Mouse (Mus musculus) lung, postnatal 0 days (tissue): ENCODE data around the gene Mettl25. TPM values are rescaled to one million over a fixed set of nuclear protein-coding genes. Genes with fewer than 3 reads are reported as not detected.
A peak's percentile ranks its signal among the peaks of the same experiment; 100 is the strongest.

ENCODE experiments used
- ATAC-seq: fragments of 200-750 bp; cut with Nextera tagmentation; 2 replicates; pipeline ENCODE4 v1.8.0; 2017; ENCODE audit warnings: moderate library complexity
- DNase-seq: peaks from one replicate; pipeline ENCODE4 v3.0.0-alpha.2; 2016; ENCODE audit warnings: low spot score
- H3K27ac ChIP-seq: fragments of 300-500 bp; sonication (generic); 2 replicates; pipeline ENCODE4 v1.5.1; 2014; ENCODE audit warnings: antibody characterized with exemption, mild to moderate bottlenecking, low read length, mixed read lengths
- H3K27me3 ChIP-seq: fragments of 300-500 bp; sonication (generic); replicated peaks from 2 replicates; pipeline ENCODE4 v1.6.1; 2014; ENCODE audit warnings: low read length, mixed read lengths; ENCODE audit not compliant: insufficient read depth
- H3K36me3 ChIP-seq: fragments of 300-500 bp; sonication (generic); 2 replicates; pipeline ENCODE4 v1.6.1; 2014; ENCODE audit warnings: low read length, mixed read lengths; ENCODE audit not compliant: insufficient read depth
- H3K4me1 ChIP-seq: fragments of 300-500 bp; sonication (generic); 2 replicates; pipeline ENCODE4 v1.6.1; 2014; ENCODE audit warnings: antibody characterized with exemption, low read depth, low read length, mixed read lengths; ENCODE audit not compliant: insufficient read depth
- H3K4me2 ChIP-seq: fragments of 300-500 bp; sonication (generic); replicated peaks from 2 replicates; pipeline ENCODE4 v1.6.1; 2014; ENCODE audit warnings: low read depth, mild to moderate bottlenecking, low read length, moderate library complexity, mixed read lengths
- H3K4me3 ChIP-seq: fragments of 300-500 bp; sonication (generic); 2 replicates; pipeline ENCODE4 v1.5.1; 2014; ENCODE audit warnings: low read depth, low read length
- H3K9ac ChIP-seq: fragments of 300-500 bp; sonication (generic); replicated peaks from 2 replicates; pipeline ENCODE4 v1.6.1; 2014; ENCODE audit warnings: low read depth, mild to moderate bottlenecking
- H3K9me3 ChIP-seq: fragments of 300-500 bp; sonication (generic); 2 replicates; pipeline ENCODE4 v1.6.1; 2016; ENCODE audit warnings: low read length, mixed read lengths
- CTCF ChIP-seq: IDR thresholded peaks from 2 replicates; pipeline ENCODE4 v1.5.1; 2016; ENCODE audit warnings: antibody characterized with exemption, mild to moderate bottlenecking
- EP300 ChIP-seq: IDR thresholded peaks from 2 replicates; pipeline ENCODE4 v1.6.1; 2016; ENCODE audit warnings: antibody characterized with exemption, mild to moderate bottlenecking, control low read depth
- WGBS: fragments of 180-500 bp; shearing (Covaris S2); extraction: QIAGEN DNeasy Blood & Tissue Kit; methylation state at CpG from one replicate; pipeline ENCODE4 v1.1.7; 2014; 5-methylcytosine and 5-hydroxymethylcytosine counted together
- polyA plus RNA-seq: library from polyadenylated mRNA; unstranded; fragments of >200 nt; fragmentation: Nextera tagmentation; extraction: Ambion mirVana; gene quantifications from 2 replicates; pipeline ENCODE4 v1.2.1, GENCODE M21; 2015

The Mettl25 gene
- polyA plus RNA-seq, 1 experiment from 2014 or later: 11.7 TPM

- ATAC-seq (no peak), DNase-seq (no peak)
- Histone ChIP-seq H3K4me2 (no peak overlapping the region), H3K4me1 (no peaks in the 10 kb centered on the region), H3K36me3 (no peaks in the 10 kb centered on the region), H3K27ac (no peak overlapping the region), H3K9ac (no peak overlapping the region), H3K4me3 (no peak overlapping the region), H3K27me3 (no peaks in the 10 kb centered on the region), H3K9me3 (no peaks in the 10 kb centered on the region)
- TF ChIP-seq CTCF (no peak), EP300 (no peak)
- WGBS: 89% methylated on average over 17 of the region's 17 CpGs
Measured at GRCm38 (mm10) chr10:105788744-105789486, 52.3 kb downstream of the Mettl25 start.

GRCm38 (mm10) chr10:105783766-105784165 is 57.4 kb downstream of the Mettl25 start:
- Histone ChIP-seq H3K27ac (no peak overlapping the region), H3K4me1 (no peaks in the 10 kb centered on the region), H3K9me3 (no peaks in the 10 kb centered on the region), H3K9ac (no peak overlapping the region), H3K4me2 (no peak overlapping the region), H3K4me3 (no peak overlapping the region), H3K27me3 (no peaks in the 10 kb centered on the region), H3K36me3 (no peaks in the 10 kb centered on the region)
- WGBS: 53% methylated on average over 8 of the region's 8 CpGs
- TF ChIP-seq CTCF (no peak), EP300 (no peak)
- ATAC-seq: peak; percentile 81
- DNase-seq: peak; percentile 59

DNA sequence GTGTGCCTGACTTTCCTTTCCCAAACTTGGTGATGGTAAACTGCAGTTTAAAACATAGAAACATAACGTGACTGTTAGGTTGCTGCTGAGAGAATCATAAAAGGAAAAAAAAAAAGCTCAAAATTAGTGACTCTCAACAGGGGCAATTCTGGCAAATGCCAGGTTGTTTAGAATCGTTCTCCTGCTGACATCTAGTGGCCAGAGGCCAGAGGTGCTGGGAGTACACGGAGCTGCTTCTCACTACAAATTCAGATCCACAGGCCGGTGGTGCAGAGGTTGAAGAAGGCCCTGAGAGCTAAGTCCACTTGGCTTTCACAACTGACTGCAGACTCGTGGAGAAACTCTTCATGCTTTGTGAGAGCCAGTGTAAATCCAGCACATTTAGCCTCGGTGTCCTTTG is 66.8 kb downstream of the Mettl25 start:
- Histone ChIP-seq H3K4me1 (no peaks in the 10 kb centered on the region), H3K36me3 (no peaks in the 10 kb centered on the region), H3K27me3 (no peaks in the 10 kb centered on the region), H3K9ac (no peak overlapping the region), H3K4me3 (no peak overlapping the region), H3K9me3 (no peaks in the 10 kb centered on the region), H3K27ac (no peak overlapping the region), H3K4me2 (no peak overlapping the region)
- TF ChIP-seq CTCF: peak; percentile 82
- no peak for TF ChIP-seq EP300
- 9% methylated on average over 6 of the region's 6 CpGs for WGBS
- peak; percentile 82 for DNase-seq
- peak; percentile 53 for ATAC-seq

GRCm38 (mm10) chr10:105772821-105773302 is 68.3 kb downstream of the Mettl25 start:
- DNase-seq: no peak
- Histone ChIP-seq H3K36me3 (no peaks in the 10 kb centered on the region), H3K9ac (no peak overlapping the region), H3K27me3 (no peaks in the 10 kb centered on the region), H3K27ac (no peak overlapping the region), H3K4me3 (no peak overlapping the region), H3K9me3 (no peaks in the 10 kb centered on the region), H3K4me1 (no peaks in the 10 kb centered on the region), H3K4me2 (no peak overlapping the region)
- TF ChIP-seq CTCF: no peak
- TF ChIP-seq EP300: no peak
- no peak; the same call in 1 of the 2 replicates for ATAC-seq
- 85% methylated on average over 9 of the region's 9 CpGs for WGBS

- WGBS: 80% methylated on average over 2 of the region's 2 CpGs
- no peak for TF ChIP-seq CTCF
- no peak for TF ChIP-seq EP300
- ATAC-seq: no peak
- Histone ChIP-seq H3K27me3 (no peaks in the 10 kb centered on the region), H3K4me3 (no peak overlapping the region), H3K36me3 (no peaks in the 10 kb centered on the region), H3K9ac (no peak overlapping the region), H3K9me3 (no peaks in the 10 kb centered on the region), H3K4me2 (no peak overlapping the region), H3K4me1 (no peaks in the 10 kb centered on the region), H3K27ac (no peak overlapping the region)
- DNase-seq: no peak
Measured at GRCm38 (mm10) chr10:105763959-105764358, 77.2 kb downstream of the Mettl25 start.

- no peak for DNase-seq
Measured at GRCm38 (mm10) chr10:105760460-105760859, 80.7 kb downstream of the Mettl25 start.

More at GRCm38 (mm10) chr10:105760460-105760859, 80.7 kb downstream of the Mettl25 start:
- no peaks in the 10 kb centered on the region for H3K9me3 ChIP-seq
- no peak for TF ChIP-seq CTCF
- no peak for TF ChIP-seq EP300
- no peak overlapping the region for H3K27ac ChIP-seq
- no peak overlapping the region for H3K9ac ChIP-seq
- no peaks in the 10 kb centered on the region for H3K27me3 ChIP-seq
- H3K4me2 ChIP-seq: no peak overlapping the region
- ATAC-seq: no peak
- WGBS: 66% methylated on average over 2 of the region's 2 CpGs
- no peaks in the 10 kb centered on the region for H3K36me3 ChIP-seq
- no peaks in the 10 kb centered on the region for H3K4me1 ChIP-seq
- H3K4me3 ChIP-seq: no peak overlapping the region
